Mouse (Mus musculus): ENCODE measurements at regions not wholly inside any gene's neighbourhood (a gene's known extent, or its start where the extent isn't known, plus 50 kb on each side); places are given as distances from the start of the nearest gene placed in this dataset.

DNA sequence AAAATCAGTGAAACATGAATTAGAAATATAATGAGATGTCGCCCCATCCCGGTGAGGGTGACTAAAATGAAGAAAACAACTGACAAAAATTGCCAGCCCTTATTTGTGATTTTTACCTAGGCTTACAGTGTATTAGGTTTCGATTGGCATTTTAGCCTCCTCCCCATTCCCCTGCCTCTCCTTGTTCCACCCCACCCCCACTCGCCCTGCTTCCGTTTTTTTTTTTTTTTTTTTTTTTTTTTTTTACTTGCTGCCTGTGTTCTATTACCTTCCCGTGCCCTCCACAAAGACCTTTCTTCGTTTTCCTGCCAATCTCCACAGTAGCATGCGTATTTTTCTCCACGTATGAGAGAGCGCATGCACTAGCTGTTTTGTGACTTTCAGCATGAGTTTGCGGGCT is 435.3 kb upstream of the Gm10131 start:
- Histone ChIP-seq H3K4me3 (ENCODE audit: low read depth, low read length) (no peak overlapping the region), H3K27me3 (ENCODE audit: insufficient read depth, low read length) (no peaks in the 10 kb centered on the region)
- 24% methylated on average over 10 of the region's 11 CpGs for WGBS

DNA sequence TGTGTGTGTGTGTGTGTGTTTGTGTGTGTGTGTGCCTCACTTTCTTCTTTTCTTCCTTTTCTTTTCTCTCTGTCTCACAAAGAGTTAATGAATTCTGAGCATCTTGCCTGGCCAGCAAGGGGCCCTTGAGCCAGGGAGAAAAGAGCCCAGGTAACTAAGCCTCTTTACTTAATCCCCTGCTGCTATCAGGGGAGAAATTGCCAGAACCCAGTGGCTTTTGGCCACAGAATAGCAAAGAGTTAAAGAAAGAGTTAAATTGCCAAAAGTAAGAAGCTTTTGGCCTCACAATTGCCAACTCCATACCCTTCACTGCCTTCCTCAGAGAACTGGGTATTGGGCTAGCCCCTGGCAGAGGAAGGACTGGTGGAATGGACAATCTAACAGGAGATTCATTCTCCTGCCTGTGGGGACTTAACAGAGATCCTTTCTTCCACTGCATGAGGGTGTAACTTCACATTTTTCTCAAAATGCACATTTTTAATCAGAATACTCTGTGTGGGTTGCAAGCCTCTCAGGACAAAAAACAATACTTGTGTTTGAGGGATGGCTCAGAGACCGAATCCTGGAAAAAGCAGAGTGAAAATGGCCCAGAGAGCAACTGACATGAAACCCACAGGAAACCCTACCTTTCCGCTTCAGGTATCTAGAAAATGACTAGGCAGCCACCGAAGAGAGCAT is 431.0 kb upstream of the Gm10131 start:
- ATAC-seq (ENCODE audit: low FRiP score): no peak

More for the DNA sequence above, 435.3 kb upstream of the Gm10131 start:
- DNase-seq (ENCODE audit: low spot score): no peak
- Histone ChIP-seq H3K27ac (ENCODE audit: low read depth, low read length) (no peak overlapping the region), H3K4me2 (ENCODE audit: low read depth, low read length, poor library complexity, severe bottlenecking) (0 out of 2 replicates have a peak overlapping the region, but pooled peaks have one; percentile 18), H3K4me1 (ENCODE audit: insufficient read depth, low read length) (no peaks in the 10 kb centered on the region), H3K36me3 (ENCODE audit: insufficient read depth, low read length) (no peaks in the 10 kb centered on the region), H3K9me3 (ENCODE audit: low read length) (no peaks in the 10 kb centered on the region), H3K9ac (replicated peaks; ENCODE audit: low read length, poor library complexity, severe bottlenecking) (no peak overlapping the region)
- TF ChIP-seq CTCF (IDR thresholded peaks at IDR 0.05): no peak
- ATAC-seq (ENCODE audit: low FRiP score): no peak

DNA sequence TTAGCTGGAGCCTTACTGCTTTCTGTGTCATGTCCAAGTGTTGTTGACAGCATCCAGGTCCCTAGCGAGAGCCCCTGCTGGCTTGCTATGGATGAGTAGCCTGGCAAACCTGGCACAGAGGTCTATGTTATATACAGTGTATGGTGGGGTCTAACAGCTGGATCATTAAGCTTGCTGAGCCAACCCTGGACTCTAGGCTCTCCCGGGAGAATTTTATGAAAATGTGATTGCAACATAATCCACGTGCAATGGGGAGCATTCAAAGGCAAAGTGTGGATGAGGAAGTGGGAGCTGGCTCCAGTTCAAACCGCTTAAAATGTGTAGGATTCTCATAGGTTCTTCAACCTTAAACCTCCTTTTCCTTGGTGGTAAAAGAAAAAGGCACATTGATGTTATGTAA is 427.7 kb upstream of the Gm10131 start:
- DNase-seq (ENCODE audit: low spot score) (no peak), ATAC-seq (ENCODE audit: low FRiP score) (no peak)
- TF ChIP-seq CTCF (IDR thresholded peaks at IDR 0.05): no peak

More for the DNA sequence above, 431.0 kb upstream of the Gm10131 start:
- Histone ChIP-seq H3K36me3 (ENCODE audit: insufficient read depth, low read length) (no peaks in the 10 kb centered on the region), H3K9ac (replicated peaks; ENCODE audit: low read length, poor library complexity, severe bottlenecking) (no peak overlapping the region), H3K27ac (ENCODE audit: low read depth, low read length) (no peak overlapping the region), H3K4me3 (ENCODE audit: low read depth, low read length) (no peak overlapping the region), H3K4me2 (ENCODE audit: low read depth, low read length, poor library complexity, severe bottlenecking) (no peak overlapping the region), H3K27me3 (ENCODE audit: insufficient read depth, low read length) (no peaks in the 10 kb centered on the region), H3K4me1 (ENCODE audit: insufficient read depth, low read length) (no peaks in the 10 kb centered on the region), H3K9me3 (ENCODE audit: low read length) (no peaks in the 10 kb centered on the region)
- DNase-seq (ENCODE audit: low spot score): no peak
- no peak for TF ChIP-seq CTCF (IDR thresholded peaks at IDR 0.05)
- WGBS: 67% methylated on average over 3 of the region's 3 CpGs

DNA sequence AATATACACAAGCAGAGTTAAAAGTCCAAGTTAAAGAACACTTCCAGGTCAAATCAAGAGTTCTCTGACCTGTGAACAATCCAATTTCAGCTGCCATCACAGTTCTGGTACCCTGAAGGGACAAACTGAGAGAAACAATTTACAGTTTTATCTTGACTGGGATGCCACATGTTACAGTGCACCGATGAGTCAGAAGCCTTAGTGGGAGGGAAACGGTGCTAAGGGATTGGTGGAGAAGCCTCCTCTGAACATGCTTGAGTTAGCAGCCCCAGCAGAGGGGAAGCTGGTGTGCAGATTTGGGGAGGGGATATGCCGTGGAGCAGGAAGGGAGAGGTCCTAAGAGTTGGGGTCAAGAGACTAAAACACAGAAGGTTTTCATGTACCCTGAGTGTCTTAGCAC is 423.9 kb upstream of the Gm10131 start:
- Histone ChIP-seq H3K36me3 (ENCODE audit: insufficient read depth, low read length) (no peaks in the 10 kb centered on the region), H3K27ac (ENCODE audit: low read depth, low read length) (no peak overlapping the region), H3K27me3 (ENCODE audit: insufficient read depth, low read length) (no peaks in the 10 kb centered on the region), H3K4me1 (ENCODE audit: insufficient read depth, low read length) (no peaks in the 10 kb centered on the region), H3K9ac (replicated peaks; ENCODE audit: low read length, poor library complexity, severe bottlenecking) (no peak overlapping the region), H3K4me2 (ENCODE audit: low read depth, low read length, poor library complexity, severe bottlenecking) (no peak overlapping the region), H3K4me3 (ENCODE audit: low read depth, low read length) (no peak overlapping the region), H3K9me3 (ENCODE audit: low read length) (no peaks in the 10 kb centered on the region)
- DNase-seq (ENCODE audit: low spot score) (no peak), ATAC-seq (ENCODE audit: low FRiP score) (no peak)
- WGBS: 74% methylated on average over 3 of the region's 3 CpGs
- no peak for TF ChIP-seq CTCF (IDR thresholded peaks at IDR 0.05)

More for the DNA sequence above, 427.7 kb upstream of the Gm10131 start:
- no peaks in the 10 kb centered on the region for H3K27me3 ChIP-seq (ENCODE audit: insufficient read depth, low read length)
- no peak overlapping the region for H3K4me2 ChIP-seq (ENCODE audit: low read depth, low read length, poor library complexity, severe bottlenecking)
- no peaks in the 10 kb centered on the region for H3K36me3 ChIP-seq (ENCODE audit: insufficient read depth, low read length)
- WGBS: 72% methylated on average over 4 of the region's 4 CpGs
- H3K4me1 ChIP-seq (ENCODE audit: insufficient read depth, low read length): no peaks in the 10 kb centered on the region
- H3K9ac ChIP-seq (replicated peaks; ENCODE audit: low read length, poor library complexity, severe bottlenecking): no peak overlapping the region
- no peak overlapping the region for H3K27ac ChIP-seq (ENCODE audit: low read depth, low read length)
- H3K9me3 ChIP-seq (ENCODE audit: low read length): no peaks in the 10 kb centered on the region
- H3K4me3 ChIP-seq (ENCODE audit: low read depth, low read length): no peak overlapping the region

DNA sequence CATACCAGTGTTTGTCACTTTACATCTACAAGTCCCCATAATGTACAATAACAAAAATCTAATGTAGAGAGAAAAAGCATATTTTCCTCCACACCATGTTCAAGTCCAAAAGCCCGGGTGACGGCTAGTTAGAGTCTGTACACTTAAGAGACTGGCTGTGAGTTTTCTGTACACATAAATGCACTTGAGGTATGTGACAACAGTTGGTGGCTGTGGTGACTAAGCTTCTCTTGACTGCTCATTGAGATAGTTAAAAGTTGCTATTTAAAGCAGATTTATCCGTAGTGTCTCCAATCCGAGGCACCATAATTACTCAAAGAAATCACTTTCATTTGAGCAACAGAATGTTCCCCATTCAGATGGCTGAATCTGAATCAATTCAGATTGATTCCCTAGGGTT is 421.9 kb upstream of the Gm10131 start:
- H3K9ac ChIP-seq (replicated peaks; ENCODE audit: low read length, poor library complexity, severe bottlenecking): no peak overlapping the region
- no peaks in the 10 kb centered on the region for H3K4me1 ChIP-seq (ENCODE audit: insufficient read depth, low read length)
- H3K4me2 ChIP-seq (ENCODE audit: low read depth, low read length, poor library complexity, severe bottlenecking): no peak overlapping the region
- H3K4me3 ChIP-seq (ENCODE audit: low read depth, low read length): no peak overlapping the region
- H3K36me3 ChIP-seq (ENCODE audit: insufficient read depth, low read length): no peaks in the 10 kb centered on the region
- H3K27me3 ChIP-seq (ENCODE audit: insufficient read depth, low read length): no peaks in the 10 kb centered on the region
- H3K9me3 ChIP-seq (ENCODE audit: low read length): no peaks in the 10 kb centered on the region
- no peak for ATAC-seq (ENCODE audit: low FRiP score)
- H3K27ac ChIP-seq (ENCODE audit: low read depth, low read length): no peak overlapping the region
- DNase-seq (ENCODE audit: low spot score): no peak
- no peak for TF ChIP-seq CTCF (IDR thresholded peaks at IDR 0.05)
- 74% methylated on average over 4 of the region's 4 CpGs for WGBS

DNA sequence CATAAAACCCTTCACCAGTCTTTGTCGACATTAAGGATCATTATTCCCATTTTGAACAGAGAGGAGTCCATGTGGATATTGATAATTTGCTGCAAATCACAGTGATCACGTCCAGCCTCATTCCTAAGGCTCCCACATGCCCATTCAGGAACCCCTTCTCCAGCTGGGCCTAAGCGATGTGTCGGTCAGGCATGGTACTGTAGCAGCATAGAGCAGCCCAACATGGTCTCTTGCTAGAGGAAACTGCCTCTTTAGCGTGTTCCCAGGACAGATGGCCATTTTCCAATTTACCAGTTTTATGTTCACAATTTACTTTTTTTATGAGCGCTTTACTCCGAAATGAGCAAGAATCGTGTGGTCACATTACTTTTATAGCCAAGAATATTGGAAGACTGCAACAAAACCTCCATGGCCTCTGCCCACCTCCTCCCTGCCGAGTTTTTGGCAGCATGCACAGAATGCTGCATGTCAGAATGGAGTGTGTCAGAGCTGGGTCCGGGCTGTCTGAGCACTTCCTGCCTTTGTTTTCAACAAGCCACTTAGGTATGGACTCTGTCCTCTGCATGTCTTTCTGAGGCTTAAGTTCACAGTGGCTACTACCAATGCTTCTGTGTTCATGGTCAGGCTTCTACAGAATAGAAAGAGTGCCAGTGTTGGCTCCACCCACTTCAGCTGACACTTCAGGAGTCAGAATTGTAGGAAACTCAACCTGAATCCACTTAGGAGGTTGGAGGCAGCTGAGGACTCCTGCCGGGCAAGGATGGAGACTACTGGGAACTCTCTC is 419.6 kb upstream of the Gm10131 start:
- no peak overlapping the region for H3K4me2 ChIP-seq (ENCODE audit: low read depth, low read length, poor library complexity, severe bottlenecking)
- no peak overlapping the region for H3K27ac ChIP-seq (ENCODE audit: low read depth, low read length)
- TF ChIP-seq CTCF (IDR thresholded peaks at IDR 0.05): no peak
- WGBS: 80% methylated on average over 11 of the region's 11 CpGs
- DNase-seq (ENCODE audit: low spot score): peak; percentile 17
- H3K27me3 ChIP-seq (ENCODE audit: insufficient read depth, low read length): no peaks in the 10 kb centered on the region
- H3K9me3 ChIP-seq (ENCODE audit: low read length): no peaks in the 10 kb centered on the region
- H3K9ac ChIP-seq (replicated peaks; ENCODE audit: low read length, poor library complexity, severe bottlenecking): no peak overlapping the region
- no peak for ATAC-seq (ENCODE audit: low FRiP score)
- no peaks in the 10 kb centered on the region for H3K36me3 ChIP-seq (ENCODE audit: insufficient read depth, low read length)
- no peaks in the 10 kb centered on the region for H3K4me1 ChIP-seq (ENCODE audit: insufficient read depth, low read length)
- H3K4me3 ChIP-seq (ENCODE audit: low read depth, low read length): no peak overlapping the region
